Mouse (Mus musculus) ovary, adult 18-20 months (tissue): ENCODE results near the gene Cyb5d1.

Experiments used
- DNase-seq: peaks from one replicate; pipeline ENCODE4 v3.0.0; 2022; ENCODE audit warnings: low spot score, mixed read lengths

Cyb5d1 gene

GRCm38 (mm10) chr11:69357690-69358089 lies 37.7 kb downstream of the Cyb5d1 start:
- no peak for DNase-seq

DNA sequence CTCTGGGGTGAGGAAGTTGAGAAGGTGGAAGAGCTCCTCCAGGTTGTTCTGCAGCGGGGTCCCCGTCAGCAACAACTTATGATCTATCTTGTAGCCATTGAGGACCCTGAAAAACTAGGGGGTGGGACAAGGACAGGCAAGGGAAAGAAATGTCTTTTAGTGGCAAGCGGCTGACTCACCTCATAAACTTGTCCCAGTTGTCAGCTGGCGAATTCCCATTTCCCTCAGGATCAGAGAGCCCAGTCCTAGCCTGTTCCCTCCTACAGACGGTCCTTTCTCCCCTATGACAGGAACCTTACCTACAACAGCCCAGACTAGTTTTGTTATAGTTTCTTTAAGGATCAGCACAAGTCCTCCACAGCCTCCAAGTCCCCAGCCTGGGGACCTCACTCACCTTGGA lies 38.9 kb downstream of the Cyb5d1 start:
- DNase-seq, result no peak

GRCm38 (mm10) chr11:69346441-69346840 lies 49.0 kb downstream of the Cyb5d1 start:
- no peak for DNase-seq
